Mouse (Mus musculus): ENCODE results near the gene Zfp292. TPM values are rescaled to one million over a fixed set of nuclear protein-coding genes. Genes with fewer than 3 reads are reported as not detected.

The Zfp292 gene
- total and polyA plus RNA-seq, 2 experiments from 2014 or later = 18.9 to 36.5 TPM

DNA sequence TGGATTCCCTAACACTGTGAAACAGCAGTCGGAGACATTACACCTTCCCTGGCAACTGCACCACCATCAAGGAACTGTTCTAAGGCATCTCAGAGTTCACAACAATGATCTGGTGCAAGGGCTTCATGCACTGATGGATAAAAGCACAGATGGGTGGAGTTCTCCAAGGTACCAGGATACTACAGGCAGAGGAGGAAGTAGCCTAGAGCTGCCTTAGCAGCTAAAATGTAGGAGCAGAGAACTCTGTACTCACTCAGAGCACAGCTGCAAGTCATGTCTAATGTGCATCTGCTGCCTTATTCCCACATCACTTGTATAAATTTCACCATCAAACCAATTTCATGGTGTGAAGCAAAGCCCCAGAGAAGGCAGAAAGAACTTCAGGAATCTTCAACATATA is 38.9 kb downstream of the Zfp292 start:
- no peak overlapping the region for H3K27ac ChIP-seq (ENCODE audit: low read depth, low read length)
- no peaks in the 10 kb centered on the region for H3K4me1 ChIP-seq (ENCODE audit: insufficient read depth, low read length)
- no peaks in the 10 kb centered on the region for H3K27me3 ChIP-seq (ENCODE audit: insufficient read depth, low read length)
- no peak for TF ChIP-seq CTCF (IDR thresholded peaks at IDR 0.05)
- DNase-seq (ENCODE audit: low spot score) (no peak), ATAC-seq (ENCODE audit: low FRiP score) (no peak)
- 0 out of 2 replicates have a peak, but pooled peaks cover under 1% of the 10 kb centered on the region for H3K36me3 ChIP-seq (ENCODE audit: insufficient read depth, low read length)
- 94% methylated on average over 1 of the region's 1 CpGs for WGBS
- no peak overlapping the region for H3K4me2 ChIP-seq (ENCODE audit: low read depth, low read length, poor library complexity, severe bottlenecking)
- H3K9ac ChIP-seq (replicated peaks; ENCODE audit: low read length, poor library complexity, severe bottlenecking) = no peak overlapping the region
- H3K4me3 ChIP-seq (ENCODE audit: low read depth, low read length) = no peak overlapping the region
- no peaks in the 10 kb centered on the region for H3K9me3 ChIP-seq (ENCODE audit: low read length)

DNA sequence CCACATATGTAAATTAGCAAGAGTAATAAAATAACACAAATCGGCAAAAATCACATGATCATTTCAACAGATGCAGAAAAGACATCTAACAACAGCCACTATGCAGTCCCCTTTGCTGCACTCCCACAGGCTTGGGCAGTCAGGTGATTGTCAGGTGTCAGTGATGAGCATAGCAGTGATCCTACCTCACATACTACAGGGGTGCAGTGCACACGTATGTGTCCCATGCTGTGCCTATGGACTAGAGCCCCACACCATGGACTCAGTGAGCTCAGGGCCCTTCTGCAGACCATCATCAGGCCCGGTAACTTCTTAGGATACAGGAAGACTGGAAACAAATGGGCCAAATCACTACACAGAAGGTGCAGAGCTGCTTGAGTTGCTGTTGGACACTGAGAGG is 39.9 kb downstream of the Zfp292 start:
- H3K27ac ChIP-seq (ENCODE audit: low read depth, low read length) = no peak overlapping the region
- no peak for DNase-seq (ENCODE audit: low spot score)
- no peak overlapping the region for H3K4me2 ChIP-seq (ENCODE audit: low read depth, low read length, poor library complexity, severe bottlenecking)
- WGBS = 90% methylated on average over 3 of the region's 3 CpGs
- no peaks in the 10 kb centered on the region for H3K9me3 ChIP-seq (ENCODE audit: low read length)
- no peak overlapping the region for H3K4me3 ChIP-seq (ENCODE audit: low read depth, low read length)
- TF ChIP-seq CTCF (IDR thresholded peaks at IDR 0.05) = no peak
- H3K36me3 ChIP-seq (ENCODE audit: insufficient read depth, low read length) = peaks cover 7% of the 10 kb centered on the region; the same call in 1 of the 2 replicates
- H3K9ac ChIP-seq (replicated peaks; ENCODE audit: low read length, poor library complexity, severe bottlenecking) = no peak overlapping the region
- no peaks in the 10 kb centered on the region for H3K4me1 ChIP-seq (ENCODE audit: insufficient read depth, low read length)
- H3K27me3 ChIP-seq (ENCODE audit: insufficient read depth, low read length) = no peaks in the 10 kb centered on the region
- ATAC-seq (ENCODE audit: low FRiP score) = no peak

DNA sequence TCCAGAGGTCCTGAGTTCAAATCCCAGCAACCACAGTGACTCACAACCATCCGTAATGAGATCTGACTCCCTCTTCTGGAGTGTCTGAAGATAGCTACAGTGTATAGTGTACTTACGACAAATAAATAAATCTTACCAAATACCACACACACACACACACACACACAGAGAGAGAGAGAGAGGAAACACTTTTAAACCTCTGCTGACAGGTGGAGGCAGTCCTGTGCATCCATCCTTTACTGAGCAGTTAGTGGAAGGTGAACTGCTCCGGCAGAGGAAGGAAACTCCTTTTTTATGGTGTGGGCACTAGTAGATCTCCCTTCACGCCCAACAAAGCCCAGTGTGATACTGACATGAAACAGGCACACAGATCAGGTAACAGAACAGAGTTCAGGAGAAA is 51.3 kb downstream of the Zfp292 start:
- Histone ChIP-seq H3K27ac (ENCODE audit: low read depth, low read length) (no peak overlapping the region), H3K27me3 (ENCODE audit: insufficient read depth, low read length) (no peaks in the 10 kb centered on the region), H3K4me2 (ENCODE audit: low read depth, low read length, poor library complexity, severe bottlenecking) (no peak overlapping the region), H3K4me1 (ENCODE audit: insufficient read depth, low read length) (no peaks in the 10 kb centered on the region), H3K4me3 (ENCODE audit: low read depth, low read length) (no peak overlapping the region), H3K9me3 (ENCODE audit: low read length) (no peaks in the 10 kb centered on the region), H3K9ac (replicated peaks; ENCODE audit: low read length, poor library complexity, severe bottlenecking) (no peak overlapping the region), H3K36me3 (ENCODE audit: insufficient read depth, low read length) (peaks cover 8% of the 10 kb centered on the region)
- TF ChIP-seq CTCF (IDR thresholded peaks at IDR 0.05) = no peak
- WGBS = 90% methylated on average over 4 of the region's 4 CpGs
- DNase-seq (ENCODE audit: low spot score) = no peak
- ATAC-seq (ENCODE audit: low FRiP score) = no peak

DNA sequence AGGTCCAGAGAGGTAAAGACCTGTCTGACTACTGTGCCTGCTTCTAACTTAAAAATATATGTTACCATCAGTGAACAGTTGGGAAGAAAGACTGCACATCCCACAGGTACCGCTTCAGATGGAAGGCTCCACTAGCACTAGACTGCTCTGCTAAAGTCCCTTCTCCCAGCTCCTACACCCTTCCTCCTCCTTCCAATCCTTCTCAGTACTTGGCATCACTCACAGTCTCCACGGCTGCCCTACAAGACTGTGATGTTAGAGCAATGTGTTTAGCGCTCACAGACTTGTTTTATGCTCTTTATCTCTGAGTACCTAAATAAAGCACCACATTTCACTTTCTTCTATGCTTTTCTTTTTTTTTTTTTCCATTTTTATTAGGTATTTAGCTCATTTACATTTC is 53.3 kb downstream of the Zfp292 start:
- 92% methylated on average over 3 of the region's 3 CpGs for WGBS
- no peaks in the 10 kb centered on the region for H3K9me3 ChIP-seq (ENCODE audit: low read length)
- no peaks in the 10 kb centered on the region for H3K36me3 ChIP-seq (ENCODE audit: insufficient read depth, low read length)
- ATAC-seq (ENCODE audit: low FRiP score) (no peak), DNase-seq (ENCODE audit: low spot score) (no peak)
- no peak overlapping the region for H3K27ac ChIP-seq (ENCODE audit: low read depth, low read length)
- H3K4me2 ChIP-seq (ENCODE audit: low read depth, low read length, poor library complexity, severe bottlenecking) = no peak overlapping the region
- TF ChIP-seq CTCF (IDR thresholded peaks at IDR 0.05) = no peak
- no peak overlapping the region for H3K9ac ChIP-seq (replicated peaks; ENCODE audit: low read length, poor library complexity, severe bottlenecking)
- H3K4me1 ChIP-seq (ENCODE audit: insufficient read depth, low read length) = no peaks in the 10 kb centered on the region
- H3K27me3 ChIP-seq (ENCODE audit: insufficient read depth, low read length) = no peaks in the 10 kb centered on the region
- H3K4me3 ChIP-seq (ENCODE audit: low read depth, low read length) = no peak overlapping the region

DNA sequence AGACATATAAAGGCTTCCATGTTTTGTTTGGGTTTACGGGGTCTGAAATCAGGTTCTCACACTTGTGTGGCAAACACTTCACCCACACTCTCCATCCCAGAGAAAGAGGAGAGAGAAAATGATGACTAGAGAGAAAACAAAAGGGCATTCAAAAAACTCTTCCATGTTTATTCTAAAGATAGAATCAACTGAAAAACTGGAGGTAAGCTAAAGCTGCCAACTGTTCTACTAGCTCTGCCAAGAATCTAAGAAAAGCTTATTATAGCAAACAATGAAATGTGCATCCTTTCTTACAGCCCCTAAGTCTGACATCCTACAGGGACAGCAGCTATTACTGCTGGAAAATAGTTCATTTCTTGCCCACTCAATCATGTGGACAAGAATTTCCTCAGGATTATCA is 58.9 kb downstream of the Zfp292 start:
- no peaks in the 10 kb centered on the region for H3K4me1 ChIP-seq (ENCODE audit: insufficient read depth, low read length)
- H3K9ac ChIP-seq (replicated peaks; ENCODE audit: low read length, poor library complexity, severe bottlenecking) = no peak overlapping the region
- no peak for TF ChIP-seq CTCF (IDR thresholded peaks at IDR 0.05)
- no peak overlapping the region for H3K4me3 ChIP-seq (ENCODE audit: low read depth, low read length)
- ATAC-seq (ENCODE audit: low FRiP score) (no peak), DNase-seq (ENCODE audit: low spot score) (no peak)
- no peaks in the 10 kb centered on the region for H3K9me3 ChIP-seq (ENCODE audit: low read length)
- WGBS = 71% methylated on average over 1 of the region's 1 CpGs
- H3K27ac ChIP-seq (ENCODE audit: low read depth, low read length) = no peak overlapping the region; the same call in 1 of the 2 replicates
- no peak overlapping the region for H3K4me2 ChIP-seq (ENCODE audit: low read depth, low read length, poor library complexity, severe bottlenecking)
- no peaks in the 10 kb centered on the region for H3K27me3 ChIP-seq (ENCODE audit: insufficient read depth, low read length)
- H3K36me3 ChIP-seq (ENCODE audit: insufficient read depth, low read length) = peaks cover 8% of the 10 kb centered on the region

DNA sequence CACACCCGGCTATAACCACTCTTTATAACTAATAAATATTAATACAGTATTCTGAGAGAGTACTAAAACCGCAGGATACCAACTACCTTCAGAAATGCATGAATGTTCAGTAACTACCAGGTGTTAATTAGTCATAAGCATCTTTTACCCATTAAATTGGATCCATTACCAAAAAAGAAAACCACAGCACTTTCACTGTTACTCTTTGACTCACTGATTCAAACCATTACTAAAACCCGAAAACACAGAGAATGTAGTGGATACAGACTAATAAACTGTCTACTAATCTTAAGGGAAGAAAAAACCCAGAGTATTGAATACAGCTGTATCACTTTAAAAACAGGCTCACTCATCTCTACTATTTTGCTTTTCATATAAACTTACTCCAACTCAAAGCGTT is 62.9 kb downstream of the Zfp292 start:
- ATAC-seq (ENCODE audit: low FRiP score) (no peak), DNase-seq (ENCODE audit: low spot score) (no peak)
- Histone ChIP-seq H3K4me1 (ENCODE audit: insufficient read depth, low read length) (no peaks in the 10 kb centered on the region), H3K9me3 (ENCODE audit: low read length) (no peaks in the 10 kb centered on the region), H3K4me2 (ENCODE audit: low read depth, low read length, poor library complexity, severe bottlenecking) (no peak overlapping the region), H3K4me3 (ENCODE audit: low read depth, low read length) (no peak overlapping the region), H3K36me3 (ENCODE audit: insufficient read depth, low read length) (peaks cover 15% of the 10 kb centered on the region), H3K27me3 (ENCODE audit: insufficient read depth, low read length) (no peaks in the 10 kb centered on the region), H3K9ac (replicated peaks; ENCODE audit: low read length, poor library complexity, severe bottlenecking) (no peak overlapping the region), H3K27ac (ENCODE audit: low read depth, low read length) (no peak overlapping the region)
- WGBS = 93% methylated on average over 4 of the region's 4 CpGs
- no peak for TF ChIP-seq CTCF (IDR thresholded peaks at IDR 0.05)

All from midbrain, postnatal 0 days (tissue).